Mouse (Mus musculus) inflammation-experienced regulatory T-cells, adult 6 months (primary cell): Measurements from ENCODE around the gene Cblc. TPM values are rescaled to one million over a fixed set of nuclear protein-coding genes. Genes with fewer than 3 reads are reported as not detected.
"Not testable (repeated sequence)": the region's sequence is repeated elsewhere in the genome, so short reads cannot be mapped to it uniquely, and the experiment has no call there.

ENCODE experiments used
- ATAC-seq: one replicate; pipeline ENCODE4 v1.8.0; 2017
- polyA plus RNA-seq, 3 experiments: library from polyadenylated mRNA; unstranded; fragments of 100-300 nt; shearing (Covaris generic); gene quantifications; one replicate each; pipeline ENCODE4 v1.2.1; 2017

The Cblc gene
- polyA plus RNA-seq, 3 experiments from 2014 or later, result 0.68 TPM; not detected in 2

GRCm38 (mm10) chr7:19818440-19818839 lies 21.8 kb upstream of the Cblc start:
- ATAC-seq, result no peak

GRCm38 (mm10) chr7:19817382-19818105 lies 20.9 kb upstream of the Cblc start:
- ATAC-seq, result peak; percentile 80

- peak; percentile 41 for ATAC-seq
Measured at GRCm38 (mm10) chr7:19816224-19816771, 19.7 kb upstream of the Cblc start.

GRCm38 (mm10) chr7:19815296-19816223 lies 19.0 kb upstream of the Cblc start:
- ATAC-seq, result peak; percentile 44

- no peak for ATAC-seq
Measured at GRCm38 (mm10) chr7:19813579-19814122, 17.0 kb upstream of the Cblc start.

GRCm38 (mm10) chr7:19813161-19813560 lies 16.6 kb upstream of the Cblc start:
- no peak for ATAC-seq

GRCm38 (mm10) chr7:19811114-19811513 lies 14.5 kb upstream of the Cblc start:
- no peak for ATAC-seq

GRCm38 (mm10) chr7:19809369-19809768 lies 12.8 kb upstream of the Cblc start:
- no peak for ATAC-seq

- ATAC-seq, result no peak
Measured at GRCm38 (mm10) chr7:19806356-19806969, 9.9 kb upstream of the Cblc start.

- peak; percentile 79 for ATAC-seq
Measured at GRCm38 (mm10) chr7:19802995-19803394, 6.4 kb upstream of the Cblc start.

- no peak for ATAC-seq
Measured at GRCm38 (mm10) chr7:19800764-19801163, 4.2 kb upstream of the Cblc start.

GRCm38 (mm10) chr7:19796254-19796653 lies 355 bp downstream of the Cblc start:
- ATAC-seq, result no peak

- no peak for ATAC-seq
Measured at GRCm38 (mm10) chr7:19795236-19795635, 1.4 kb downstream of the Cblc start.

- no peak for ATAC-seq
Measured at GRCm38 (mm10) chr7:19792701-19793630, 3.6 kb downstream of the Cblc start.

GRCm38 (mm10) chr7:19791504-19791903 lies 5.1 kb downstream of the Cblc start:
- not testable (repeated sequence) for ATAC-seq

- peak; percentile 85 for ATAC-seq
Measured at GRCm38 (mm10) chr7:19789904-19790347, 6.7 kb downstream of the Cblc start.

GRCm38 (mm10) chr7:19785874-19786458 lies 10.6 kb downstream of the Cblc start:
- no peak for ATAC-seq

GRCm38 (mm10) chr7:19784764-19785535 lies 11.7 kb downstream of the Cblc start:
- no peak for ATAC-seq

GRCm38 (mm10) chr7:19783630-19784029 lies 13.0 kb downstream of the Cblc start:
- ATAC-seq, result no peak

- no peak for ATAC-seq
Measured at GRCm38 (mm10) chr7:19782645-19783044, 14.0 kb downstream of the Cblc start.
